Mouse (Mus musculus) bone marrow macrophage, adult 2 months (primary cell): ENCODE data around the gene Tmub1.

Experiments
- CTCF ChIP-seq: IDR thresholded peaks from 2 replicates; pipeline ENCODE4 v1.5.1; 2012; ENCODE audit warnings: low read depth, mild to moderate bottlenecking, low read length, moderate library complexity
- POLR2A ChIP-seq: IDR thresholded peaks from 2 replicates; pipeline ENCODE4 v1.6.1; 2012; ENCODE audit warnings: mild to moderate bottlenecking, low read depth, low read length, borderline replicate concordance

DNA sequence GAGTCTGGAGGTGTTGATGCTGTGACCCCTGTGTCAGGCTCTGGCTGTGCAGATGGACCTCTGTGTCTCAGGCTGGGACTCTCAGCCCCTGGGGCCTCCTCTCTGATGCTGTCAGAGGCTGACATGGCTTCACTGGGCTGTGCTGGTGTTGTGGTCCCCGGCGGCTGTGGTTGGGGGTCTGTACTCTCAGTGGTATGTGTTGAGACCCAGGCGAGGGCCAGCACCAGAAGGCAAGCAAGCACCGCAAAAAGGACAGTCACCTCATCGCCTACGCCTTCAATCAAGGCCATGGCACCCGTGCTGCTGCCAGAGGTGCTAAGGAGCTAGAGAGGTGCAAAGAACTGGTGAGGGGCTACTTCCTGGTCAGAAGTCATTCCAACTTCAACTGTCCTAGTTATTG lies 1.0 kb downstream of the Tmub1 start:
- no peak for TF ChIP-seq POLR2A
- TF ChIP-seq CTCF, result no peak
